Mouse (Mus musculus) heart, embryonic 12.5 days (tissue): Measurements from ENCODE around the gene Havcr2. TPM values are rescaled to one million over a fixed set of nuclear protein-coding genes. Genes with fewer than 3 reads are reported as not detected.

Experiments used
- ATAC-seq: fragments of 200-750 bp; cut with Nextera tagmentation; 2 replicates; pipeline ENCODE4 v1.8.0; 2017; ENCODE audit warnings: moderate TSS enrichment, moderate library complexity; ENCODE audit not compliant: insufficient number of reproducible peaks, low FRiP score
- H3K27ac ChIP-seq: fragments of 300-500 bp; sonication (generic); 2 replicates; pipeline ENCODE4 v1.5.1; 2016; ENCODE audit warnings: mild to moderate bottlenecking, moderate library complexity; ENCODE audit not compliant: poor library complexity, severe bottlenecking
- H3K27me3 ChIP-seq: fragments of 300-500 bp; sonication (generic); replicated peaks from 2 replicates; pipeline ENCODE4 v1.6.1; 2016; ENCODE audit warnings: mild to moderate bottlenecking, moderate library complexity
- H3K36me3 ChIP-seq: fragments of 300-500 bp; sonication (generic); 2 replicates; pipeline ENCODE4 v1.6.1; 2016; ENCODE audit warnings: mild to moderate bottlenecking, moderate library complexity
- H3K4me1 ChIP-seq: fragments of 300-500 bp; sonication (generic); replicated peaks from 2 replicates; pipeline ENCODE4 v1.6.1; 2016; ENCODE audit warnings: mild to moderate bottlenecking
- H3K4me2 ChIP-seq: fragments of 300-500 bp; sonication (generic); 2 replicates; pipeline ENCODE4 v1.6.1; 2016; ENCODE audit warnings: mild to moderate bottlenecking, moderate library complexity
- H3K4me3 ChIP-seq: fragments of 300-500 bp; sonication (generic); 2 replicates; pipeline ENCODE4 v1.5.1; 2016; ENCODE audit warnings: mild to moderate bottlenecking
- H3K9ac ChIP-seq: fragments of 300-500 bp; sonication (generic); 2 replicates; pipeline ENCODE4 v1.6.1; 2016; ENCODE audit warnings: mild to moderate bottlenecking, moderate library complexity
- H3K9me3 ChIP-seq: fragments of 300-500 bp; sonication (generic); replicated peaks from 2 replicates; pipeline ENCODE4 v1.6.1; 2016; ENCODE audit warnings: mild to moderate bottlenecking, moderate library complexity
- WGBS: fragments of 180-500 bp; shearing (Covaris S2); methylation state at CpG from one replicate; pipeline ENCODE4 v1.1.7; 2016; 5-methylcytosine and 5-hydroxymethylcytosine counted together
- polyA plus RNA-seq: library from polyadenylated mRNA; unstranded; fragments of >200 nt; fragmentation: Nextera tagmentation; extraction: Ambion mirVana; gene quantifications from 2 replicates; pipeline ENCODE4 v1.2.1, GENCODE M21; 2016

Gene Havcr2
- polyA plus RNA-seq, 1 experiment from 2014 or later, result 0.10 TPM

- Histone ChIP-seq H3K9ac (no peak within 1 kb of the TSS), H3K36me3 (no peaks in the 10 kb centered on the region)
These were observed 69.2 kb downstream of the Havcr2 start, which contains the start of gene Gm12169 for GRCm38 (mm10) chr11:46523912-46524311. Gene Gm12169, plus strand, starts transcription at chr11:46524212.

GRCm38 (mm10) chr11:46530149-46530548, 75.4 kb downstream of the Havcr2 start:
- 77% methylated on average over 4 of the region's 4 CpGs for WGBS
- no peaks in the 10 kb centered on the region for H3K36me3 ChIP-seq
- no peak for ATAC-seq
- no peaks in the 10 kb centered on the region for H3K4me1 ChIP-seq
- H3K4me2 ChIP-seq, result no peak overlapping the region
- H3K9ac ChIP-seq, result no peak overlapping the region
- no peaks in the 10 kb centered on the region for H3K9me3 ChIP-seq
- H3K27ac ChIP-seq, result no peak overlapping the region
- H3K4me3 ChIP-seq, result no peak overlapping the region
- no peaks in the 10 kb centered on the region for H3K27me3 ChIP-seq

More at GRCm38 (mm10) chr11:46523912-46524311, 69.2 kb downstream of the Havcr2 start, which contains the start of gene Gm12169:
- Histone ChIP-seq H3K9me3 (no peaks in the 10 kb centered on the region), H3K27ac (no peak within 1 kb of the TSS), H3K4me2 (no peak within 1 kb of the TSS), H3K4me1 (no peaks in the 10 kb centered on the region), H3K27me3 (no peaks in the 10 kb centered on the region), H3K4me3 (no peak within 1 kb of the TSS)
- ATAC-seq, result no peak
- 76% methylated on average over 2 of the region's 2 CpGs for WGBS

Other genes with a start within 250 kb of the Havcr2 start
- gene Fndc9, start 219.4 kb upstream of the Havcr2 start, polyA plus RNA-seq, result 0.09 and 0.10 TPM in 2 replicates
- gene Cyfip2, start 142.1 kb upstream of the Havcr2 start, polyA plus RNA-seq, result 6.2 and 6.5 TPM in 2 replicates
- gene Itk, start 65.4 kb upstream of the Havcr2 start, polyA plus RNA-seq, result not detected in 2 replicates
- not detected in 2 replicates for gene Fam71b, start 58.4 kb upstream of the Havcr2 start, polyA plus RNA-seq
- 54.9 and 56.8 TPM in 2 replicates for gene Med7, start 18.0 kb upstream of the Havcr2 start, polyA plus RNA-seq
- gene Gm12169, start 69.3 kb downstream of the Havcr2 start, polyA plus RNA-seq, result not detected in 2 replicates
- 0.24 and 0.38 TPM in 2 replicates for gene BC053393, start 116.6 kb downstream of the Havcr2 start, polyA plus RNA-seq
- gene Dppa1, start 174.3 kb downstream of the Havcr2 start, polyA plus RNA-seq, result not detected in 2 replicates